Mouse (Mus musculus) gastrocnemius, postnatal 14 days (tissue): ENCODE data around the gene Hspa2. TPM values are rescaled to one million over a fixed set of nuclear protein-coding genes. Genes with fewer than 3 reads are reported as not detected.

Experiments used
- DNase-seq: peaks from one replicate; pipeline ENCODE4 v3.0.0; 2021; ENCODE audit warnings: mixed read lengths
- intact Hi-C: fragments of 180-260 bp; cut with DNase I; formaldehyde crosslinking; loops from one replicate; pipeline ENCODE4 v1.15.1; 2025; ENCODE audit warnings: low total_unique reads
- total RNA-seq, 2 experiments: library from RNA; stranded (reverse); gene quantifications; 2 replicates each; pipeline ENCODE4 v1.2.3; 2021

The Hspa2 gene
- total RNA-seq, 2 experiments from 2014 or later, result 8.7 to 12.7 TPM

DNA sequence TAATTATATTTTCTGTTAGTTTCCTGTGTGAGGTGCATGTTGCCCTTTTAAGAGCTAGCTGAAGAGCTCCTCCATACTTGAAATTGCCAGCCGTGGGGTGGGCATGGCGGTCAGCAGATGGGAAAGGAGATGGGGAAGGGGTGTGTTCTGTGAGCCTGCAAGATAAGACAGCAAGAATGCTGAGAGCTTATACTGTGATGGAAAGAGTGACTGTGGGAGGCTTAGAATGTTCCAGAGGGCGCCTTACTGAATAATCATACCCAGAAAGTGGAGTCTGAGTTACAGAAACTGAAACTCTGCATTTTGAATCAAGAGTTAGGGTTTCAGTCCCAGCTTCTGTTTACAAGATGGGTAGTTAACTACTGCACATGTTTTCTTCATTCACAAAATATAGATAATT lies 28.5 kb upstream of the Hspa2 start:
- intact Hi-C loops, result no loop called here
- DNase-seq, result no peak

DNA sequence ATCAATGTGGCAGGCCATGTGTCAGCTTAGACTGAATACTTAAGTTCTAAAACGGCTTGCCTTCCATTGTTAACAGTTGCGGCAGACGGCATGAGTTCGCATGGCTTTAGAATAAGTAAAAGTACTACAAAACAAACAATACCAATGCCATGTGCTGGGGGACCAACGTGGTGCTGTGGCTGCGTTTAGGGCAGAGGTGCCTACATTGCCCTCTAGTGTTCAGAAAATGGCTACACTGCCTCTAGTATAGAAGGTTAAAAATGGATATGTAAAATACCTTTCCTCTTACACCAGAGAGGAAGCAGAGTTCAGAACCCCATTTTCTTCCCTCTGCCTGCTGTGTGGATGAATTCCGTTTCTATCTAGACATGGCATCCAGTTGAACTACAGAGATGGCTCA lies 27.3 kb upstream of the Hspa2 start:
- intact Hi-C loops, result no loop called here
- DNase-seq, result no peak

GRCm38 (mm10) chr12:76377059-76377458 lies 26.9 kb upstream of the Hspa2 start:
- intact Hi-C loops, result no loop called here
- no peak for DNase-seq

DNA sequence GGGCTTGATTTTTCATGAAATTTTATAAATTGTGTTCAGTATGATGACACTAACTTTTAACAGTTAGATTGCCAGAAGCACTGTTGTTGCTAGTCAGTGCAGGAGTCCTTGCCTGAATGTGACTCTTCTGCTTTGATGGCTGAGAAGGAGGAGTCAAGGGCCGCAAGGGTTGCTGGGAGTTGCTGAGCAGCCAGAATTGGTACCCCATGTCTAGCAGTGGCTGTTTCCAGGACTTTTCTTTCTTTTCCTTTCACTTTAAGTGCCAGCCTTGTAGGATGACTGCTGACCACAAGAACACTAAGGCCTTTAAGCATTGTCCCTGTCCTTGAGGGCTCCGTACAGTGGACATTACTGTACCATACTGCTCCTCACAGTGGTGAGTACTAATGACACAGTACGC lies 26.2 kb upstream of the Hspa2 start:
- no peak for DNase-seq
- intact Hi-C loops, result no loop called here

- intact Hi-C loops, result no loop called here
- DNase-seq, result no peak
Observed at GRCm38 (mm10) chr12:76378556-76378955, 25.4 kb upstream of the Hspa2 start.

DNA sequence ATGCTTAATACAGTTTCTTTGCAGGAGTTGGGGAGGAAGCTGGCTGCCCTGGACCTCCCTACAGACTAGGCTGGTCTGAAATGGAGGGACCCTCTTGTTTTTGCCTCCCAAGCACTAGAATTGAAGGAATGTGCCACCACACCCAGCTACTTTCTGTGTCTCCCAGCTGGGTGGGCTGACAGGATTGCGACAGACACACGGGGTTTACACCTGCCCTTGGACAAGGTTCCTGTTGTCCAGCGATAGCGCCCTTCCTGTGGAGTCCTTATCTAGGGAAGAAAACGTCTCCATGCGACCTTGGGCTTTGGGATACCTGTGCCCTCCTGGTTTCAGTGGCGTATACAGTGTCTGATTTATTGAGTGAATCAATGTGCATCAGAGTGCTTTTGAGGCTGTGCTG lies 23.8 kb upstream of the Hspa2 start:
- DNase-seq, result no peak
- intact Hi-C loops, result no loop called here

DNA sequence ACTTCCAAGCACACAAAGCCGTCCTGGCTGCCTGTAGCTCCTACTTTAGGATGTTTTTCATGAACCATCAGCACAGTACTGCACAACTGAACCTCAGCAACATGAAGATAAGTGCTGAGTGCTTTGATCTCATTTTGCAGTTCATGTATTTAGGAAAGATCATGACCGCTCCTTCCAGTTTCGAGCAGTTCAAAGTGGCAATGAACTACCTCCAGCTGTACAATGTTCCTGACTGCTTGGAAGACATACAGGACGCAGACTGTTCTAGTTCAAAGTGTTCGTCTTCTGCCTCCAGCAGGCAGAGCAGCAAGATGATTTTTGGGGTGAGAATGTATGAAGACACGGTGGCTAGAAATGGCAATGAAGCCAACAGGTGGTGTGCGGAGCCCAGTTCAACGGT lies 18.6 kb upstream of the Hspa2 start:
- intact Hi-C loops, result no loop called here
- DNase-seq, result no peak

DNA sequence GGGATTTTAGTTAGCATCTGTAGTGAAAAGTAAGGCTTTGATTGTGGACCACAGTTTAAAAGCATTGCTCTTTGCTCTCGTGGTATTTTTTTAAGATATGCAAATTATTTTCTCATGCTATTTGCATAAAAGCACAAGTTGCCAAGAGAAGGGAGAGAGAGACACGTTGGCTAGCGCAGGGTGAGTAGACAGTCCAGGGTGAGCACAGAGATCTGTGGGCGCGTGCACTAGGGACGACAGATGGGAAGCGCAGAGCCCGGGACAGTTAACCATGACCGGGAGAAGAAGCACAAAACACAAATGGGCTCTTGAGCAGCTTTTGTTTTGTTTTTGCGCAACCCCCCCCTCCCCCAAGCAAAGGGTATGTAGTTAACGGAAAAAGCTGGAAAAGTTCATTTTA lies 15.2 kb upstream of the Hspa2 start:
- DNase-seq, result no peak
- intact Hi-C loops, result no loop called here

DNA sequence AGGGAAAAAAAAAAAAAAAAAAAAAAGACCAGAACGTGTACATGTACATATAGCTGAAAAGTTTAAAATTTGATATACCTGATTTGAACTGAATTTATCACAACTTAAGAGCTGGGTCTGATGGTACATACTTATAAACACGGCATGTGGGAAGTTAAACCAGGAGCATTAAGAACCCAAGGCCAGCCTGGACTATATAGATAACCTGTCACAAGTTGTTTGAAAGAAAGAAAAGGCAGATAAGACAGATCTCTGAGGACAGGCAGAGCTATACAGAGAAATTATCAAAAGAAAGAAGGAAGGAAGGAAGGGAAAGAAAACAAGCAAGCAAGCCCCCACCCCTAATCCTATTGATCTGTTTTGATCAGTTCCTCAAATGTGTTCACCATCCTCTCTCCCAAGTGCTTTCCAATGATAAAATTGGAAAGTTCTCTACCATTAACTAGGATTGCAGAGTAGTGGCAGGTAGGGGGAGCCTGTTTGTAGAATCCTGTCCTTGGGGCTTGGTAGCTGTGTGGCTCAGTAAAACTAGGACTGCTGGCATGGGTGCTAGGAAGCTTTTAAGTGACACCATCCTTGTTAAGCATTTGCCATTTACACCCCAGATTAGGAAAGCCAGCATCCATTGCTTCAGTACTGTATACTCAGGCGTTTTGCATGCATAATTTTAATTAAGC lies 12.2 kb upstream of the Hspa2 start:
- intact Hi-C loops, result no loop called here
- DNase-seq, result no peak

DNA sequence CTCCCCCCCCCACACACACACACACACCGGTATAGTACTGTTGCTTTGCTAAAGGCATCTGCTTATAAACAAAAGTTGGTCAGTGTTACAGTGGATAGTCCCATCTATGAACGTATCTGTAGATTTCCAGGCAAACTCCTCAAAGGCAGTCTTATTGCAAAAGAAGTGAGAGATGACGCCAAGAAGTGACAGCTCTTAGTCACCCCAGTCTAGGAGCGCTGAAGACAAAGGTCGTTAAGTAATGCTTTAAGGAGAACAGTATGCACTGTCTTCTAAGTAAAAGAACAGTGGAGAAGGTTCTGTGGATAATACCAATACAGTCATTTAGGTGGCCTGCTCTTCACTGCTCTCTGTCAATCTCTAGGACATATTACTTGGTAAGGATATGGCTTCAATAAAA lies 11.0 kb upstream of the Hspa2 start:
- intact Hi-C loops, result no loop called here
- no peak for DNase-seq

- no peak for DNase-seq
- intact Hi-C loops, result no loop called here
Observed at GRCm38 (mm10) chr12:76397281-76397680, 6.7 kb upstream of the Hspa2 start.

- intact Hi-C loops, result loop anchor here (10.0 kb wide), 1 partner anchor 73 kb away; no protein-coding TSS in a partner anchor
- no peak for DNase-seq
Observed at GRCm38 (mm10) chr12:76401674-76402073, 2.3 kb upstream of the Hspa2 start.

GRCm38 (mm10) chr12:76402991-76403885 lies 738 bp upstream of the Hspa2 start:
- intact Hi-C loops, result loop anchor here (10.0 kb wide), 1 partner anchor 72 kb away; no protein-coding TSS in a partner anchor
- no peak for DNase-seq

GRCm38 (mm10) chr12:76404836-76405182 lies 833 bp downstream of the Hspa2 start:
- intact Hi-C loops, result loop anchor here (10.0 kb wide), 1 partner anchor 70 kb away; no protein-coding TSS in a partner anchor
- DNase-seq, result peak; percentile 12

DNA sequence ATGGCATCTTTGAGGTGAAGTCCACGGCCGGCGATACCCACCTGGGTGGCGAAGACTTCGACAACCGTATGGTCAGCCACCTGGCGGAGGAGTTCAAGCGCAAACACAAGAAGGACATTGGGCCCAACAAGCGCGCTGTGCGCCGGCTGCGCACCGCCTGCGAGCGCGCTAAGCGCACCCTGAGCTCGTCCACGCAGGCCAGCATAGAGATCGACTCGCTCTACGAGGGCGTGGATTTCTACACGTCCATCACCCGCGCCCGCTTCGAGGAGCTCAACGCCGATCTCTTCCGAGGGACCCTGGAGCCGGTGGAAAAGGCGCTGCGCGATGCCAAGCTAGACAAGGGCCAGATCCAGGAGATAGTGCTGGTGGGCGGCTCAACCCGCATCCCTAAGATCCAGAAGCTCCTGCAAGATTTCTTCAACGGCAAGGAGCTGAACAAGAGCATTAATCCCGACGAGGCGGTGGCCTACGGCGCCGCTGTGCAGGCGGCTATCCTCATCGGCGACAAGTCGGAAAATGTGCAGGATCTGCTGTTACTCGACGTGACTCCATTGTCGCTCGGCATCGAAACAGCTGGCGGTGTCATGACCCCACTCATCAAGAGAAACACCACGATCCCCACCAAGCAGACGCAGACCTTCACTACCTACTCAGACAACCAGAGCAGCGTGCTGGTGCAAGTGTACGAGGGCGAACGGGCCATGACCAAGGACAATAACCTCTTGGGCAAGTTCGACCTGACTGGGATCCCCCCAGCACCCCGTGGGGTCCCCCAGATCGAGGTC lies 1.4 kb downstream of the Hspa2 start:
- peak; percentile 22 for DNase-seq
- intact Hi-C loops, result loop anchor here (10.0 kb wide), 1 partner anchor 69 kb away; no protein-coding TSS in a partner anchor

DNA sequence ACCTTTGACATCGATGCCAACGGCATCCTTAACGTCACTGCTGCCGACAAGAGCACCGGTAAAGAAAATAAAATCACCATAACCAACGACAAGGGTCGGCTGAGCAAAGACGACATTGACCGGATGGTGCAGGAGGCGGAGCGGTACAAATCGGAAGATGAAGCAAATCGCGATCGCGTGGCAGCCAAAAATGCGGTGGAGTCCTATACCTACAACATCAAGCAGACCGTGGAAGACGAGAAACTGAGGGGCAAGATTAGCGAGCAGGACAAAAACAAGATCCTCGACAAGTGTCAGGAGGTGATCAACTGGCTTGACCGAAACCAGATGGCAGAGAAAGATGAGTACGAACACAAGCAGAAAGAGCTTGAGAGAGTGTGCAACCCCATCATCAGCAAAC lies 2.0 kb downstream of the Hspa2 start:
- DNase-seq, result no peak
- intact Hi-C loops, result loop anchor here (10.0 kb wide), 1 partner anchor 69 kb away; no protein-coding TSS in a partner anchor

DNA sequence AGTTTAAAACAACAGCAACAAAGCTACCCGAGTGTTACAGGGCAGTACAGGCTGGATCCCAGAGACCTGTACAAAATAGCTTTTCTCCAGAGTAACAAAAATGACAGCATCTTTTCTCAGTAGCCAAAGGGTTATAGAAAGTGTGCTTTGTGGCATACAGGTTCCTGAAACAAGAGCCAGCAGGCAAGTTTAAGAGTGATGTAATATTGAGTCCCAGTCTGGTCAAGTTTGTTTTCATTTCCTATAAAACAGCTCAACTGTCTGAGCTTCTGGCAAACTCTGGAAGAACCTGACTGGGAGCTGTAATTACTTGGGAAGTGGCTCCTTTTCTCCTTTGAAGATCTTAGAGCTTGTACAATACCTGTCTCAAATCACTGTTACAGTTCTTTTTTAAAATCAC lies 3.2 kb downstream of the Hspa2 start:
- intact Hi-C loops, result loop anchor here (10.0 kb wide), 1 partner anchor 68 kb away; no protein-coding TSS in a partner anchor
- no peak for DNase-seq

- DNase-seq, result no peak
- intact Hi-C loops, result loop anchor here (10.0 kb wide), 1 partner anchor 66 kb away; no protein-coding TSS in a partner anchor
Observed at GRCm38 (mm10) chr12:76409166-76409565, 5.2 kb downstream of the Hspa2 start.

GRCm38 (mm10) chr12:76415383-76416010 lies 11.5 kb downstream of the Hspa2 start:
- DNase-seq, result no peak

More at GRCm38 (mm10) chr12:76415383-76416010, 11.5 kb downstream of the Hspa2 start:
- intact Hi-C loops, result no loop called here
